Mouse (Mus musculus) brain, embryonic 14.5 days (tissue): ENCODE measurements at regions not wholly inside any gene's neighbourhood (a gene's known extent, or its start where the extent isn't known, plus 50 kb on each side); places are given as distances from the start of the nearest gene placed in this dataset.
A peak's percentile ranks its signal among the peaks of the same experiment; 100 is the strongest.

Experiments used
- DNase-seq: peaks from one replicate; pipeline ENCODE4 v3.0.0-alpha.2; 2011; ENCODE audit warnings: low read depth
- CTCF ChIP-seq: fragments of 200-500 bp; IDR thresholded peaks from 2 replicates; pipeline ENCODE4 v1.5.1; 2012; ENCODE audit warnings: inconsistent platforms, mild to moderate bottlenecking, moderate library complexity, borderline replicate concordance; ENCODE audit not compliant: insufficient read depth, insufficient read length; ENCODE audit errors: extremely low read depth
- POLR2A ChIP-seq: fragments of 200-500 bp; IDR thresholded peaks from 2 replicates; pipeline ENCODE4 v1.6.1; 2012; ENCODE audit warnings: mild to moderate bottlenecking, inconsistent platforms, borderline replicate concordance; ENCODE audit not compliant: poor library complexity, insufficient read depth, insufficient read length, severe bottlenecking; ENCODE audit errors: extremely low read depth

- TF ChIP-seq CTCF: no peak
- TF ChIP-seq POLR2A: no peak
- DNase-seq: no peak
Measured at GRCm38 (mm10) chr16:50733359-50733758, 142.4 kb upstream of the Ccdc54 start.

- DNase-seq: peak; percentile 97
- TF ChIP-seq POLR2A (peak; percentile 51; the same call in 1 of the 2 replicates), CTCF (no peak)
Measured at GRCm38 (mm10) chr16:50732082-50733006, 141.4 kb upstream of the Ccdc54 start.

GRCm38 (mm10) chr16:50729341-50729740 is 138.4 kb upstream of the Ccdc54 start:
- no peak for DNase-seq
- TF ChIP-seq POLR2A: no peak
- no peak for TF ChIP-seq CTCF

GRCm38 (mm10) chr16:50723144-50723543 is 132.2 kb upstream of the Ccdc54 start:
- DNase-seq: peak; percentile 38

GRCm38 (mm10) chr16:50717306-50718017 is 126.5 kb upstream of the Ccdc54 start:
- TF ChIP-seq POLR2A: no peak
- peak; percentile 53 for TF ChIP-seq CTCF
- peak; percentile 97 for DNase-seq

More at GRCm38 (mm10) chr16:50723144-50723543, 132.2 kb upstream of the Ccdc54 start:
- TF ChIP-seq CTCF (no peak), POLR2A (no peak)

GRCm38 (mm10) chr16:50709727-50710126 is 118.8 kb upstream of the Ccdc54 start:
- TF ChIP-seq CTCF (no peak), POLR2A (no peak)
- no peak for DNase-seq

GRCm38 (mm10) chr16:50707906-50708305 is 117.0 kb upstream of the Ccdc54 start:
- TF ChIP-seq POLR2A: no peak
- TF ChIP-seq CTCF: no peak
- peak; percentile 40 for DNase-seq

- TF ChIP-seq POLR2A (no peak), CTCF (no peak)
- DNase-seq: peak; percentile 18
Measured at GRCm38 (mm10) chr16:50705921-50706320, 115.0 kb upstream of the Ccdc54 start.

GRCm38 (mm10) chr16:50700811-50701517 is 110.0 kb upstream of the Ccdc54 start:
- no peak for TF ChIP-seq CTCF
- no peak for TF ChIP-seq POLR2A
- DNase-seq: peak; percentile 61

GRCm38 (mm10) chr16:50700123-50700522 is 109.2 kb upstream of the Ccdc54 start:
- no peak for TF ChIP-seq POLR2A
- TF ChIP-seq CTCF: no peak
- peak; percentile 53 for DNase-seq

GRCm38 (mm10) chr16:50697722-50698121 is 106.8 kb upstream of the Ccdc54 start:
- TF ChIP-seq POLR2A: no peak
- TF ChIP-seq CTCF: no peak
- no peak for DNase-seq
